Mouse (Mus musculus): ENCODE measurements around the gene Gm4214. TPM values are rescaled to one million over a fixed set of nuclear protein-coding genes. Genes with fewer than 3 reads are reported as not detected.

The Gm4214 gene
- total RNA-seq (2023) = not detected

GRCm38 (mm10) chr7:22984573-22984972, at the start of gene Gm4214:
TSS of gene Gm4214 (minus strand) at chr7:22984673.

GRCm38 (mm10) chr7:23019823-23020222, 35.4 kb upstream of the Gm4214 start, which contains the start of gene Gm4216:
TSS of gene Gm4216 (minus strand) at chr7:23019923.

Other genes with a start within 250 kb of the Gm4214 start
- not detected for gene Vmn1r157, start 223.0 kb downstream of the Gm4214 start, total RNA-seq (2023)
- gene Vmn1r158, start 193.9 kb downstream of the Gm4214 start, total RNA-seq (2023) = not detected
- gene Vmn1r159, start 141.1 kb downstream of the Gm4214 start, total RNA-seq (2023) = not detected
- gene Vmn1r160, start 113.4 kb downstream of the Gm4214 start, total RNA-seq (2023) = not detected
- not detected for gene Gm4216, start 35.2 kb upstream of the Gm4214 start, total RNA-seq (2023)
- not detected for gene Vmn1r163, start 70.9 kb upstream of the Gm4214 start, total RNA-seq (2023)
- not detected for gene Gm8720, start 82.8 kb upstream of the Gm4214 start, total RNA-seq (2023)
- gene Gm10662, start 159.8 kb upstream of the Gm4214 start, total RNA-seq (2023) = not detected
- gene Vmn1r165, start 232.7 kb upstream of the Gm4214 start, total RNA-seq (2023) = not detected

Measured in CD8-positive naive resting alpha-beta T cell, adult 57 days (primary cell).